Mouse (Mus musculus) megakaryocyte, embryonic 14.5 days (primary cell): ENCODE results near the gene Mef2c.

Source experiments
- FLI1 ChIP-seq: IDR thresholded peaks from 2 replicates; pipeline ENCODE4 v1.6.1; 2012; ENCODE audit warnings: low read length, inconsistent platforms, mixed read lengths
- GATA1 ChIP-seq: IDR thresholded peaks from 3 replicates; pipeline ENCODE4 v1.6.1; 2012; ENCODE audit warnings: mixed read lengths, low read length, inconsistent platforms, borderline replicate concordance

DNA sequence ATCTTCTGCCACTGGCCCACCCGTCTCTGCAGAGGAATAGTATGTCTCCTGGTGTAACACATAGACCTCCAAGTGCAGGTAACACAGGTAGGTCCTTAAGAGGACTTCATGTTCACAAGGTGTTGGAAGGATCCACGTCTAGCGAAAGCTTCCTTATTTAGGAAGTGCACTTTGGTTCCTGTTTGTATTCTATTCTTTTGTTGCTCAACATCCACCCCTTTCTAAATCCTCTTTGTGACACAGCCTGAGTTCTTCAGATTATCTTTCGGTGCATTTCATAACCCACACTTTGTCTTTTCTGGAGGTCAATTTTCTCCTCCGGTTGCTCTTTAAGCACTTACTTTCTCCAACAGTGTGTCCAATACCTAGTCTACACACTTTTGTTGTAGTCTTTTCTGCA, 129.3 kb downstream of the Mef2c start:
- TF ChIP-seq GATA1 (no peak), FLI1 (no peak)
